Mouse (Mus musculus) lung, postnatal 25 days (tissue): ENCODE data around the gene Sptb.
A peak's percentile ranks its signal among the peaks of the same experiment; 100 is the strongest.

Experiments
- DNase-seq: peaks from one replicate; pipeline ENCODE4 v3.0.0; 2022; ENCODE audit warnings: low spot score

Gene Sptb

GRCm38 (mm10) chr12:76672008-76672407, 38.3 kb downstream of the Sptb start:
- DNase-seq, result no peak

GRCm38 (mm10) chr12:76670533-76671086, 39.7 kb downstream of the Sptb start:
- no peak for DNase-seq

GRCm38 (mm10) chr12:76669956-76670530, 40.3 kb downstream of the Sptb start:
- DNase-seq, result no peak

- no peak for DNase-seq
Observed at GRCm38 (mm10) chr12:76668654-76669419, 41.5 kb downstream of the Sptb start.

GRCm38 (mm10) chr12:76651788-76652345, 58.5 kb downstream of the Sptb start:
- no peak for DNase-seq

GRCm38 (mm10) chr12:76649708-76650687, 60.3 kb downstream of the Sptb start:
- peak; percentile 71 for DNase-seq

- DNase-seq, result no peak
Observed at GRCm38 (mm10) chr12:76645222-76646110, 64.9 kb downstream of the Sptb start.

GRCm38 (mm10) chr12:76643679-76644078, 66.7 kb downstream of the Sptb start:
- no peak for DNase-seq

GRCm38 (mm10) chr12:76642616-76643015, 67.7 kb downstream of the Sptb start:
- DNase-seq, result no peak

GRCm38 (mm10) chr12:76640620-76641019, 69.7 kb downstream of the Sptb start:
- no peak for DNase-seq

GRCm38 (mm10) chr12:76634899-76635693, 75.3 kb downstream of the Sptb start:
- DNase-seq, result peak; percentile 8

GRCm38 (mm10) chr12:76623374-76623773, 87.0 kb downstream of the Sptb start:
- DNase-seq, result no peak

GRCm38 (mm10) chr12:76619847-76620246, 90.5 kb downstream of the Sptb start:
- no peak for DNase-seq

GRCm38 (mm10) chr12:76618175-76618574, 92.2 kb downstream of the Sptb start:
- no peak for DNase-seq

- no peak for DNase-seq
Observed at GRCm38 (mm10) chr12:76615580-76615937, 94.8 kb downstream of the Sptb start.

- peak; percentile 16 for DNase-seq
Observed at GRCm38 (mm10) chr12:76614868-76615579, 95.3 kb downstream of the Sptb start.

GRCm38 (mm10) chr12:76612621-76613020, 97.7 kb downstream of the Sptb start:
- DNase-seq, result no peak

GRCm38 (mm10) chr12:76608997-76609565, 101.3 kb downstream of the Sptb start:
- DNase-seq, result no peak

GRCm38 (mm10) chr12:76608241-76608640, 102.1 kb downstream of the Sptb start:
- DNase-seq, result no peak
